Mouse (Mus musculus) spleen, adult 2 months (tissue): Measurements from ENCODE around the gene Epha5. TPM values are rescaled to one million over a fixed set of nuclear protein-coding genes. Genes with fewer than 3 reads are reported as not detected.

ENCODE experiments used
- DNase-seq, 2 experiments: peaks; one replicate each; pipeline versions ENCODE4 v3.0.0 to v3.0.0-alpha.2; 2012 to 2021; ENCODE audit warnings: low spot score in 2 of 2, low read depth in 1 of 2
- H3K27ac ChIP-seq: fragments of 200-500 bp; 2 replicates; pipeline ENCODE4 v1.5.1; 2012; ENCODE audit warnings: low read length, inconsistent platforms; ENCODE audit not compliant: insufficient read depth
- H3K27me3 ChIP-seq: fragments of 200-500 bp; 2 replicates; pipeline ENCODE4 v1.6.1; 2012; ENCODE audit warnings: mild to moderate bottlenecking, moderate library complexity, low read length, inconsistent platforms; ENCODE audit not compliant: control insufficient read depth, insufficient read depth
- H3K36me3 ChIP-seq: fragments of 200-500 bp; 2 replicates; pipeline ENCODE4 v1.6.1; 2012; ENCODE audit warnings: mild to moderate bottlenecking, low read length, inconsistent platforms; ENCODE audit not compliant: control insufficient read depth, insufficient read depth
- H3K4me1 ChIP-seq: fragments of 200-500 bp; 2 replicates; pipeline ENCODE4 v1.6.1; 2011; ENCODE audit warnings: inconsistent platforms; ENCODE audit not compliant: control insufficient read depth, insufficient read depth, insufficient read length
- H3K4me3 ChIP-seq: fragments of 200-500 bp; 2 replicates; pipeline ENCODE4 v1.5.1; 2011; ENCODE audit warnings: mild to moderate bottlenecking, inconsistent platforms; ENCODE audit not compliant: insufficient read depth, insufficient read length; ENCODE audit errors: extremely low read depth
- CTCF ChIP-seq: fragments of 200-500 bp; IDR thresholded peaks from 2 replicates; pipeline ENCODE4 v1.5.1; 2011; ENCODE audit warnings: mild to moderate bottlenecking, inconsistent platforms; ENCODE audit not compliant: insufficient read depth, insufficient read length, insufficient replicate concordance; ENCODE audit errors: extremely low read depth
- POLR2A ChIP-seq: fragments of 200-500 bp; IDR thresholded peaks from 2 replicates; pipeline ENCODE4 v1.6.1; 2011; ENCODE audit warnings: low read depth, low read length, inconsistent platforms
- WGBS: fragments of 180-500 bp; shearing (Covaris S2); methylation state at CpG from one replicate; pipeline ENCODE4 v1.1.7; 2018; 5-methylcytosine and 5-hydroxymethylcytosine counted together
- polyA plus RNA-seq: library from polyadenylated mRNA; depleted of rRNA; stranded (reverse); fragments of >200 nt; gene quantifications from 2 replicates; pipeline ENCODE4 v1.2.3, GENCODE M21; 2012; rRNA removed

Epha5 gene
- not detected in 2 replicates for polyA plus RNA-seq

DNA sequence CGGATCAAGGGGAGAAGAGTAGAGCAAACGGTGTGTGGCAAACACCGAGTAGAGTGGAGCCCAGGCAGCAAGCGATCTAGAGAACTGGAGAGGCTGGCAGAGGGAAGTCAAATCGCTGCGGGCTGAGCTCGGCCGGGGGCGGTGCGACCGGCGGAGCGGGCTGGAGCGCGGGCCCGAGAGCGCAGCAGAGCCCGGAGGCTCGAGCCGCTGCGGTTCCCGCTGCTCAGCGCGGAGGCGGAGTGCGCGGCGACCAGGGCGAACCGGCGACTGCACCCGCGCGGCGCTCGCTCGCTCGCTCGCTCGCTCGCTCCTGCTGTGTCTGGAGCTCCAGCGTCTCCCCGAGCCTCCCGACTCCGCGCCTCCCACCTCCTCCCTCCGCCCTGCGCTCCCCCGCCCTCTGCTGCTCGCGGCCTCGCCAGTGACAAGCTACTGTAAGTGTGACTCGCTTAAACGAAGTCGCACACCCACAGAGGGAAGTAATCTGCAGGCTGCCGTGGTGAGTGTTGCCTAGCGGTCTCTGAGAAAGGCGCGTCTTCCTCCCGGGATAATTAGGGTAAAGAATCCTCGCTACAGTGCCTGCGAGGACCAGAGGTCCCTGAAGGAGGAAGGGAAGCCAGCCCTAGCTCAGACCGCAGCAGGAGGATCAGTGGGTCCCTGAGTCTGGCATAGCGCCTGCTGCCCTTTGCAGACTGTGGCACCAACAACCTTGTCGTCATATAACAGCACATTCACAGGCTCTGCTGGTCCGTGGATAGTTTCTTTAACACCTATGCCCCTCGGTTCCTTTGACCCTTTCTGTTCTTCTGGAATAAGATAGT, at the start of gene Epha5:
TSS of gene Epha5 (minus strand) at position 321 of the 818 bp plus-strand sequence.
- Histone ChIP-seq H3K36me3 (no peaks in the 10 kb centered on the region), H3K4me3 (no peak within 1 kb of the TSS), H3K4me1 (no peaks in the 10 kb centered on the region), H3K27me3 (peaks cover 2% of the 10 kb centered on the region), H3K27ac (no peak within 1 kb of the TSS)
- 4% methylated on average over 67 of the region's 67 CpGs for WGBS
- DNase-seq = no peak
- no peak for TF ChIP-seq CTCF

DNA sequence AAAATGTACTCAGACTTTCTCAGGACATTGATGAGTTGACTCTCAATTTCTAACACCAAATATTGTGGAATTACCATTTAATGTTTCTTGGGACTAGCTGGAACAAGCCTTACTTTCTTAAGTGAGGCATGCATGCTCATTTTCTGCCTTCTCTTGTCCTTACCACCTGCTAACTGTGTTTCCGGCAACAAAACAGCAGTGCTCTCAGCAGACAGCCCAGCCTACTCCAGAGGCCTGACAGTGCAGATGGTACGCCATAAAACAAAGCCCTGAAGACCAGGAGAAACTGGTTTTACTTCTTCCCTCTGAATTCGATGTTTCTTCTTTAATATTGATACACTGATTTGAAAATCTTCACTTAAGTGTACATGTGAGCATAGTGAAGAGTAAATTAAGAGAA, 39.0 kb upstream of the Epha5 start:
- 78% methylated on average over 3 of the region's 3 CpGs for WGBS
- H3K27ac ChIP-seq = no peak overlapping the region
- no peaks in the 10 kb centered on the region for H3K36me3 ChIP-seq
- no peaks in the 10 kb centered on the region for H3K4me1 ChIP-seq
- DNase-seq = no peak
- H3K4me3 ChIP-seq = no peak overlapping the region
- H3K27me3 ChIP-seq = no peaks in the 10 kb centered on the region
- TF ChIP-seq POLR2A (no peak), CTCF (no peak)

DNA sequence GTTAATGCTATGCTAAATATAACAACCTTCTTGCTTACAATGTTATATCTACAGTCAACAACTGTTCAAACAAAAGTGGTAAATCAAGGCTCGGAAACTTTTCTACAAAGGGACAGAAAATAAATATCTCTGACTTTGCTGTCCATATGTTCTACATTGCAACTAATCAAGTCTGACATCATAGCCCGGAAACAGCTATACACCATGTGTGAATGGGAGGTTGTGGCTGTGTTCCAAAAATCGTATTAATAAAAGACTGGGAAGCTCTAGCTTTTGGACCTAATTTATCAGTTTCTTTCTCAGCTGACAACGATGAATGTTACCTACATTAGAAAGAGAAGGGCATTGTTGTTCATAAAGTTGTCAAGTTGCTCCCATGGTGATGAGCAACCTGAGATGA, 37.5 kb upstream of the Epha5 start:
- TF ChIP-seq CTCF (no peak), POLR2A (no peak)
- 86% methylated on average over 4 of the region's 4 CpGs for WGBS
- no peak for DNase-seq

DNA sequence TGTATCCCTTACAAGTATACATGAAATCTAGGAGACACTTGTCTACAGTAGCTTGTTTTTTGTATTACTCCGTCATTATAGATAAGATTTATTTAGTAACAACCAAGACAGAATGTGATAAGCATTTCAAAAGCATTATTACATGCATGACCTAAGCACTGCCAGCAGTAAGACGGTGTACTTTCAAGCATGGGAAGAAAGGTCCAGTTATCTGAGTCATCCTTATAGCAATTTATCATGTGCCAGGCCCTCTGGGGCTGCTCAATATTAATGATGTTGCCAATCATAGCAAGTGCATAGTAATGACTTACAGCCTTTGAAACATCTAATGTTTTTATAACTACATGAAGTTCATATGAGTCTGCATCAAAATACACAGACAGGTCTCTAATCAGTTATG, 36.7 kb upstream of the Epha5 start:
- H3K36me3 ChIP-seq = no peaks in the 10 kb centered on the region
- H3K4me1 ChIP-seq = no peaks in the 10 kb centered on the region
- no peak for DNase-seq
- 77% methylated on average over 2 of the region's 2 CpGs for WGBS
- H3K4me3 ChIP-seq = no peak overlapping the region
- no peaks in the 10 kb centered on the region for H3K27me3 ChIP-seq
- TF ChIP-seq CTCF (no peak), POLR2A (no peak)
- no peak overlapping the region for H3K27ac ChIP-seq

More for the DNA sequence above, 37.5 kb upstream of the Epha5 start:
- Histone ChIP-seq H3K27ac (no peak overlapping the region), H3K4me3 (no peak overlapping the region), H3K4me1 (no peaks in the 10 kb centered on the region), H3K36me3 (no peaks in the 10 kb centered on the region), H3K27me3 (no peaks in the 10 kb centered on the region)

DNA sequence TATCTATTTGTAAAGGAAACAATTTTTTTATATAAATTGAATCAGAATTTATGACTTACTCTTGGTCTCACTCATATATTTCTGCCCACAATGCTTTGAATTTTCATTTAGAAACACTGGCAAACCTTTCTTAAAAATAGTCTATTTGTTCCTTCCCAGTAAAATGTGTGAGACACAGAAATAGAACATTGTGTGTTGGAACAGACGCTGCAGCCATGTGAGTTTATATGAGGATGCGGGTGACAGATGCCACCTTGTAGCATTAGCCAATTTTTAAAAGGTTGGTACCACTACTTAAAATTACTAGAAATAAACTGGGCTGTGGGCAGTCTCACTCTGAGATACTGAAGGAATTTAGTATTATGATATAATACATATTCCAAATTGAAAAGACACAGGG, 23.1 kb upstream of the Epha5 start:
- 82% methylated on average over 2 of the region's 2 CpGs for WGBS
- Histone ChIP-seq H3K4me3 (no peak overlapping the region), H3K36me3 (no peaks in the 10 kb centered on the region), H3K4me1 (no peaks in the 10 kb centered on the region), H3K27ac (no peak overlapping the region), H3K27me3 (no peaks in the 10 kb centered on the region)
- TF ChIP-seq CTCF (no peak), POLR2A (no peak)
- DNase-seq = no peak

DNA sequence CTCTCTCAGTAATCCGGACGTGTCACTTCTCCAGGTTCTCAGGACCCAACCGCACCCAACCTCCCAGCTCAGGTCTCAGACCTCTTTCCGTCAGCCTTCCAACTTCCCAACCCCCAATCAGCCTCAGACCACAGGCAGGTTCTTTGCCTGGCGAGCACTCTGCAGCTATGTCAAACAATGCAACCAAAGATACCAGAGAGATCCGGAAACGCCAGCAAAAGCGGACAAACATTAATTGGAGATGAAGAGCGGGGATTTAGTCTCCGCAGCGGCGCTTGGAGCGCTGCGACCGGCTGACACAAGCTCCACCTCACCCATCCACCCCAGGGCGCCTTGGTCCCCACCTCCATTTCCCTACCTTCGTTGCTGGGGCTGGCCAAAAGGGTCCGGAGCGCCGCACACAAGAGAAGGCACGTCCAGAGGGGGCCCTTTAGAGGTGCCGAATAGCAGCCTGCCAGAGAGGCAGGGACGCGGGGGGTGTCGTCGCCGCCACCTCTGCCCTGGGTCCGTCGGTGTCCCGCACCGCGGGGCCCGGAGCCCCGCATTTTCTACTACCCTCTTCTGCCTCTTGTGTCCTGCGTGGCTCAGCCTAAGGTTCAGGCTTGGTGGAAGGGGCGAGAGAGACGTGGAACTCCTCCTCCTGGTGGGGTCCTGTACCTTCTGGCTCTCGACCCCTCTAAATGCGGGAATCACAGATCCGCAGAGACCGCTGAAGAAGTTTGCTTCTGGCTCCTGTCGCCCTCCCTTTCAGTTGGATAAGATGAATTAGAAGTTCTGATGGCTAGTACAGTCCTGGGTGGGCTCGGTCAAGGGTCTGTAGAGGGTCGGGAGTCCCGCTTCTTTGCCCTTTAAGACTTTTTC, 991 bp downstream of the Epha5 start:
- 2% methylated on average over 45 of the region's 45 CpGs for WGBS
- Histone ChIP-seq H3K4me3 (no peak overlapping the region), H3K4me1 (no peaks in the 10 kb centered on the region), H3K36me3 (no peaks in the 10 kb centered on the region), H3K27ac (no peak overlapping the region), H3K27me3 (peaks cover 2% of the 10 kb centered on the region)
- no peak for TF ChIP-seq CTCF
- no peak for DNase-seq
